Mouse (Mus musculus): Measurements from ENCODE around the gene Stn1.

DNA sequence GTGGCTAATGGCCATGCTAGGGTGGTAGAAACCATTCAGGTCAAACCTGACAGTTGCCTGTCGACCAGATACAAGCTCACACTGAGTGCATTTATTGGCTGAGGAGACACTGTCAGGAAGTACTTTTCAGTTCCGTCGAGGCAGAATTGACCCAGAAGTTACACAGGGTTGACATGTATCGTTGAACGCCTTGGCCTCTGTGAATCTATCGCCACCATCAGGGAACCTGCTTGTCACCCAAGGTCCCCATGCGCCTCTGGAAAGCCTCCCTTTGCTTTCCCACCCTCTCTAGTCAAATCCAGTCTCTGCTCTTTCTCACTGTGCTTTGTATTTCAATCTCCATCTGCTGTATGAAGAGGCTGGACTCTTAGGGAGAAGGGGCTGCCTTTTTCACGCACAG lies 28.7 kb upstream of the Stn1 start:
- TF ChIP-seq CTCF (IDR thresholded peaks at IDR 0.05) (no peak), POLR2A (IDR thresholded peaks at IDR 0.05; ENCODE audit: insufficient read depth, low read depth, low read length) (no peak)

Data from heart, adult 2 months (tissue).